Mouse (Mus musculus) retina, postnatal 1 day (tissue): ENCODE results near the gene Mrps18b.

Experiments
- DNase-seq: peaks from one replicate; pipeline ENCODE4 v3.0.0-alpha.2; 2012

Gene Mrps18b

GRCm38 (mm10) chr17:35873774-35874519 lies 42.2 kb downstream of the Mrps18b start:
- peak; percentile 90 for DNase-seq

GRCm38 (mm10) chr17:35870884-35871696 lies 45.1 kb downstream of the Mrps18b start:
- DNase-seq, result peak; percentile 44

- DNase-seq, result no peak
Observed at GRCm38 (mm10) chr17:35870151-35870883, 45.9 kb downstream of the Mrps18b start.

GRCm38 (mm10) chr17:35869346-35870067 lies 46.7 kb downstream of the Mrps18b start:
- DNase-seq, result peak; percentile 31

- no peak for DNase-seq
Observed at GRCm38 (mm10) chr17:35868961-35869345, 47.2 kb downstream of the Mrps18b start.

- no peak for DNase-seq
Observed at GRCm38 (mm10) chr17:35868165-35868820, 47.9 kb downstream of the Mrps18b start.

GRCm38 (mm10) chr17:35866911-35867890 lies 49.0 kb downstream of the Mrps18b start:
- DNase-seq, result peak; percentile 30

GRCm38 (mm10) chr17:35866281-35866831 lies 49.8 kb downstream of the Mrps18b start:
- DNase-seq, result no peak

GRCm38 (mm10) chr17:35865481-35866280 lies 50.5 kb downstream of the Mrps18b start, which contains the start of gene Ppp1r18:
TSS of gene Ppp1r18 (plus strand) at chr17:35865593.
- peak; percentile 93 for DNase-seq

GRCm38 (mm10) chr17:35864832-35865353 lies 51.3 kb downstream of the Mrps18b start:
- DNase-seq, result no peak

GRCm38 (mm10) chr17:35861198-35861857 lies 54.9 kb downstream of the Mrps18b start, which contains the start of gene Nrm:
TSS of gene Nrm (plus strand) at chr17:35861318.
- peak; percentile 93 for DNase-seq

GRCm38 (mm10) chr17:35860831-35861197 lies 55.4 kb downstream of the Mrps18b start:
- DNase-seq, result no peak
